Mouse (Mus musculus) embryonic facial prominence, embryonic 10.5 days (tissue): ENCODE measurements at regions not wholly inside any gene's neighbourhood (a gene's known extent, or its start where the extent isn't known, plus 50 kb on each side); places are given as distances from the start of the nearest gene placed in this dataset.
A peak's percentile ranks its signal among the peaks of the same experiment; 100 is the strongest.
"Not testable (repeated sequence)": the region's sequence is repeated elsewhere in the genome, so short reads cannot be mapped to it uniquely, and the experiment has no call there.

Experiments used
- DNase-seq: peaks from one replicate; pipeline ENCODE4 v3.0.0-alpha.2; 2017; ENCODE audit warnings: low spot score
- H3K27ac ChIP-seq: fragments of 300-500 bp; sonication (generic); replicated peaks from 2 replicates; pipeline ENCODE4 v1.5.1; 2016; ENCODE audit warnings: mild to moderate bottlenecking
- H3K27me3 ChIP-seq: fragments of 300-500 bp; sonication (generic); replicated peaks from 2 replicates; pipeline ENCODE4 v1.6.1; 2016; ENCODE audit warnings: low read depth, mild to moderate bottlenecking; ENCODE audit not compliant: poor library complexity, severe bottlenecking
- H3K36me3 ChIP-seq: fragments of 300-500 bp; sonication (generic); replicated peaks from 2 replicates; pipeline ENCODE4 v1.6.1; 2016; ENCODE audit warnings: mild to moderate bottlenecking, moderate library complexity
- H3K4me1 ChIP-seq: fragments of 300-500 bp; sonication (generic); 2 replicates; pipeline ENCODE4 v1.6.1; 2016
- H3K4me3 ChIP-seq: fragments of 300-500 bp; sonication (generic); 2 replicates; pipeline ENCODE4 v1.5.1; 2016; ENCODE audit warnings: mild to moderate bottlenecking, moderate library complexity
- H3K9me3 ChIP-seq: fragments of 300-500 bp; sonication (generic); 2 replicates; pipeline ENCODE4 v1.6.1; 2016; ENCODE audit warnings: mild to moderate bottlenecking
- WGBS: fragments of 180-500 bp; shearing (Covaris S2); methylation state at CpG from one replicate; pipeline ENCODE4 v1.1.7; 2016; 5-methylcytosine and 5-hydroxymethylcytosine counted together

GRCm38 (mm10) chr12:54537022-54537421 lies 119.4 kb downstream of the Sptssa start:
- H3K27me3 ChIP-seq: no peaks in the 10 kb centered on the region

GRCm38 (mm10) chr12:54535556-54536516 lies 120.5 kb downstream of the Sptssa start:
- 47% methylated on average over 7 of the region's 9 CpGs for WGBS
- H3K27me3 ChIP-seq: no peaks in the 10 kb centered on the region
- H3K4me3 ChIP-seq: no peak overlapping the region
- peaks cover 21% of the 10 kb centered on the region for H3K4me1 ChIP-seq
- H3K27ac ChIP-seq: peak overlapping the region; percentile 54
- no peaks in the 10 kb centered on the region for H3K36me3 ChIP-seq
- H3K9me3 ChIP-seq: no peaks in the 10 kb centered on the region
- DNase-seq: peak; percentile 58

More at GRCm38 (mm10) chr12:54537022-54537421, 119.4 kb downstream of the Sptssa start:
- Histone ChIP-seq H3K4me1 (peaks cover 21% of the 10 kb centered on the region), H3K4me3 (no peak overlapping the region), H3K9me3 (no peaks in the 10 kb centered on the region), H3K36me3 (no peaks in the 10 kb centered on the region), H3K27ac (no peak overlapping the region)
- DNase-seq: no peak
- 75% methylated on average over 7 of the region's 7 CpGs for WGBS

GRCm38 (mm10) chr12:54534910-54535309 lies 121.5 kb downstream of the Sptssa start:
- H3K4me1 ChIP-seq: peaks cover 21% of the 10 kb centered on the region
- H3K27me3 ChIP-seq: no peaks in the 10 kb centered on the region
- no peak overlapping the region for H3K4me3 ChIP-seq
- no peaks in the 10 kb centered on the region for H3K9me3 ChIP-seq
- H3K27ac ChIP-seq: no peak overlapping the region
- 65% methylated on average over 7 of the region's 7 CpGs for WGBS
- no peaks in the 10 kb centered on the region for H3K36me3 ChIP-seq
- DNase-seq: no peak

- Histone ChIP-seq H3K4me1 (peaks cover 21% of the 10 kb centered on the region), H3K36me3 (no peaks in the 10 kb centered on the region), H3K9me3 (no peaks in the 10 kb centered on the region), H3K4me3 (no peak overlapping the region), H3K27ac (0 out of 2 replicates have a peak overlapping the region, but pooled peaks have one; percentile 10), H3K27me3 (no peaks in the 10 kb centered on the region)
- DNase-seq: no peak
- 57% methylated on average over 5 of the region's 5 CpGs for WGBS
Observed at GRCm38 (mm10) chr12:54533134-54533533, 123.2 kb downstream of the Sptssa start.

GRCm38 (mm10) chr12:54532062-54532461 lies 124.3 kb downstream of the Sptssa start:
- whole genome bisulfite sequencing: 90% methylated on average over 8 of the region's 8 CpGs
- H3K27me3 ChIP-seq: no peaks in the 10 kb centered on the region
- H3K9me3 ChIP-seq: no peaks in the 10 kb centered on the region
- no peaks in the 10 kb centered on the region for H3K36me3 ChIP-seq
- no peak overlapping the region for H3K27ac ChIP-seq
- H3K4me3 ChIP-seq: no peak overlapping the region
- H3K4me1 ChIP-seq: peaks cover 20% of the 10 kb centered on the region
- no peak for DNase-seq

- Histone ChIP-seq H3K9me3 (no peaks in the 10 kb centered on the region), H3K27me3 (no peaks in the 10 kb centered on the region), H3K27ac (no peak overlapping the region), H3K36me3 (no peaks in the 10 kb centered on the region), H3K4me3 (no peak overlapping the region), H3K4me1 (no peaks in the 10 kb centered on the region)
- DNase-seq: no peak
Observed at GRCm38 (mm10) chr12:54528046-54528445, 128.3 kb downstream of the Sptssa start.

GRCm38 (mm10) chr12:54527577-54527976 lies 128.8 kb downstream of the Sptssa start:
- Histone ChIP-seq H3K4me1 (no peaks in the 10 kb centered on the region), H3K9me3 (no peaks in the 10 kb centered on the region), H3K4me3 (no peak overlapping the region), H3K27me3 (no peaks in the 10 kb centered on the region), H3K36me3 (no peaks in the 10 kb centered on the region), H3K27ac (no peak overlapping the region)
- 75% methylated on average over 2 of the region's 2 CpGs for WGBS
- DNase-seq: no peak

- WGBS: 51% methylated on average over 4 of the region's 4 CpGs
- no peaks in the 10 kb centered on the region for H3K36me3 ChIP-seq
- H3K27me3 ChIP-seq: no peaks in the 10 kb centered on the region
- H3K9me3 ChIP-seq: no peaks in the 10 kb centered on the region
- H3K4me3 ChIP-seq: no peak overlapping the region
- no peaks in the 10 kb centered on the region for H3K4me1 ChIP-seq
- no peak for DNase-seq
- no peak overlapping the region for H3K27ac ChIP-seq
Observed at GRCm38 (mm10) chr12:54520406-54520805, 136.0 kb downstream of the Sptssa start.

- Histone ChIP-seq H3K9me3 (no peaks in the 10 kb centered on the region), H3K4me3 (no peak overlapping the region), H3K36me3 (no peaks in the 10 kb centered on the region), H3K4me1 (no peaks in the 10 kb centered on the region), H3K27ac (no peak overlapping the region), H3K27me3 (no peaks in the 10 kb centered on the region)
- no peak for DNase-seq
- WGBS: 84% methylated on average over 3 of the region's 3 CpGs
Observed at GRCm38 (mm10) chr12:54519370-54519769, 137.0 kb downstream of the Sptssa start.

GRCm38 (mm10) chr12:54517265-54517664 lies 139.1 kb downstream of the Sptssa start:
- 80% methylated on average over 3 of the region's 3 CpGs for WGBS
- H3K27ac ChIP-seq: no peak overlapping the region
- no peak overlapping the region for H3K4me3 ChIP-seq
- no peaks in the 10 kb centered on the region for H3K27me3 ChIP-seq
- no peaks in the 10 kb centered on the region for H3K9me3 ChIP-seq
- H3K36me3 ChIP-seq: no peaks in the 10 kb centered on the region
- no peak for DNase-seq
- no peaks in the 10 kb centered on the region for H3K4me1 ChIP-seq

GRCm38 (mm10) chr12:54516463-54516862 lies 139.9 kb downstream of the Sptssa start:
- H3K4me3 ChIP-seq: no peak overlapping the region
- no peak for DNase-seq
- H3K4me1 ChIP-seq: no peaks in the 10 kb centered on the region
- H3K27me3 ChIP-seq: no peaks in the 10 kb centered on the region
- 81% methylated on average over 3 of the region's 3 CpGs for WGBS
- H3K36me3 ChIP-seq: no peaks in the 10 kb centered on the region
- no peak overlapping the region for H3K27ac ChIP-seq
- no peaks in the 10 kb centered on the region for H3K9me3 ChIP-seq

- H3K27ac ChIP-seq: peak overlapping the region; percentile 57; the same call in 1 of the 2 replicates
- H3K27me3 ChIP-seq, DNase-seq, H3K4me3 ChIP-seq, H3K4me1 ChIP-seq, H3K36me3 ChIP-seq, H3K9me3 ChIP-seq: not testable (repeated sequence)
- WGBS: 62% methylated on average over 4 of the region's 4 CpGs
Observed at GRCm38 (mm10) chr12:54516039-54516438, 140.3 kb downstream of the Sptssa start.

- no peaks in the 10 kb centered on the region for H3K9me3 ChIP-seq
- H3K27me3 ChIP-seq: no peaks in the 10 kb centered on the region
- no peaks in the 10 kb centered on the region for H3K4me1 ChIP-seq
- H3K27ac ChIP-seq: no peak overlapping the region
- H3K36me3 ChIP-seq: no peaks in the 10 kb centered on the region
- no peak overlapping the region for H3K4me3 ChIP-seq
- WGBS: 69% methylated on average over 6 of the region's 6 CpGs
- DNase-seq: no peak
Observed at GRCm38 (mm10) chr12:54509903-54510302, 146.5 kb downstream of the Sptssa start.
